Mouse (Mus musculus): ENCODE measurements at regions not wholly inside any gene's neighbourhood (a gene's known extent, or its start where the extent isn't known, plus 50 kb on each side); places are given as distances from the start of the nearest gene placed in this dataset.

- DNase-seq (ENCODE audit: extremely low spot score, low spot score): no peak
Observed at GRCm38 (mm10) chr15:70489548-70489947, 3344.8 kb upstream of the Gm6569 start.

- DNase-seq (ENCODE audit: extremely low spot score, low spot score): no peak
Observed at GRCm38 (mm10) chr15:70507046-70507818, 3327.1 kb upstream of the Gm6569 start.

- no peak for DNase-seq (ENCODE audit: extremely low spot score, low spot score)
Observed at GRCm38 (mm10) chr15:70520551-70520950, 3313.8 kb upstream of the Gm6569 start.

GRCm38 (mm10) chr15:70554773-70555582 lies 3279.4 kb upstream of the Gm6569 start:
- DNase-seq (ENCODE audit: extremely low spot score, low spot score): peak; percentile 13

- no peak for DNase-seq (ENCODE audit: extremely low spot score, low spot score)
Observed at GRCm38 (mm10) chr15:70555583-70555894, 3278.8 kb upstream of the Gm6569 start.

- DNase-seq (ENCODE audit: extremely low spot score, low spot score): no peak
Observed at GRCm38 (mm10) chr15:70594295-70594694, 3240.1 kb upstream of the Gm6569 start.

- DNase-seq (ENCODE audit: extremely low spot score, low spot score): no peak
Observed at GRCm38 (mm10) chr15:70600762-70601489, 3233.4 kb upstream of the Gm6569 start.

- no peak for DNase-seq (ENCODE audit: extremely low spot score, low spot score)
Observed at GRCm38 (mm10) chr15:70605251-70605650, 3229.1 kb upstream of the Gm6569 start.

GRCm38 (mm10) chr15:70606896-70607295 lies 3227.5 kb upstream of the Gm6569 start:
- DNase-seq (ENCODE audit: extremely low spot score, low spot score): no peak

GRCm38 (mm10) chr15:70618131-70618674 lies 3216.2 kb upstream of the Gm6569 start:
- DNase-seq (ENCODE audit: extremely low spot score, low spot score): no peak

GRCm38 (mm10) chr15:70641051-70641552 lies 3193.3 kb upstream of the Gm6569 start:
- no peak for DNase-seq (ENCODE audit: extremely low spot score, low spot score)

GRCm38 (mm10) chr15:70644447-70645202 lies 3189.7 kb upstream of the Gm6569 start:
- no peak for DNase-seq (ENCODE audit: extremely low spot score, low spot score)

GRCm38 (mm10) chr15:70675549-70675948 lies 3158.8 kb upstream of the Gm6569 start:
- no peak for DNase-seq (ENCODE audit: extremely low spot score, low spot score)

- DNase-seq (ENCODE audit: extremely low spot score, low spot score): no peak
Observed at GRCm38 (mm10) chr15:70704547-70704946, 3129.8 kb upstream of the Gm6569 start.

- peak; percentile 36 for DNase-seq (ENCODE audit: extremely low spot score, low spot score)
Observed at GRCm38 (mm10) chr15:70713736-70714135, 3120.6 kb upstream of the Gm6569 start.

GRCm38 (mm10) chr15:70727361-70727885 lies 3106.9 kb upstream of the Gm6569 start:
- DNase-seq (ENCODE audit: extremely low spot score, low spot score): no peak

- no peak for DNase-seq (ENCODE audit: extremely low spot score, low spot score)
Observed at GRCm38 (mm10) chr15:70727956-70728355, 3106.4 kb upstream of the Gm6569 start.

GRCm38 (mm10) chr15:70744239-70744638 lies 3090.1 kb upstream of the Gm6569 start:
- DNase-seq (ENCODE audit: extremely low spot score, low spot score): no peak

- no peak for DNase-seq (ENCODE audit: extremely low spot score, low spot score)
Observed at GRCm38 (mm10) chr15:70764045-70764444, 3070.3 kb upstream of the Gm6569 start.

- no peak for DNase-seq (ENCODE audit: extremely low spot score, low spot score)
Observed at GRCm38 (mm10) chr15:70764513-70764912, 3069.8 kb upstream of the Gm6569 start.

- no peak for DNase-seq (ENCODE audit: extremely low spot score, low spot score)
Observed at GRCm38 (mm10) chr15:70765471-70765870, 3068.9 kb upstream of the Gm6569 start.

Data from neural tube, embryonic 10.5 days (tissue).